Mouse (Mus musculus) liver, embryonic 12.5 days (tissue): ENCODE measurements at regions not wholly inside any gene's neighbourhood (a gene's known extent, or its start where the extent isn't known, plus 50 kb on each side); places are given as distances from the start of the nearest gene placed in this dataset.

Source experiments
- ATAC-seq: fragments of 200-750 bp; cut with Nextera tagmentation; 2 replicates; pipeline ENCODE4 v1.8.0; 2017; ENCODE audit warnings: moderate number of reproducible peaks, mild to moderate bottlenecking, moderate library complexity
- H3K27ac ChIP-seq: fragments of 300-500 bp; sonication (generic); 2 replicates; pipeline ENCODE4 v1.5.1; 2016; ENCODE audit warnings: mild to moderate bottlenecking
- H3K27me3 ChIP-seq: fragments of 300-500 bp; sonication (generic); replicated peaks from 2 replicates; pipeline ENCODE4 v1.6.1; 2016; ENCODE audit warnings: mild to moderate bottlenecking, moderate library complexity
- H3K36me3 ChIP-seq: fragments of 300-500 bp; sonication (generic); 2 replicates; pipeline ENCODE4 v1.6.1; 2016; ENCODE audit warnings: mild to moderate bottlenecking, moderate library complexity
- H3K4me1 ChIP-seq: fragments of 300-500 bp; sonication (generic); 2 replicates; pipeline ENCODE4 v1.6.1; 2016
- H3K4me2 ChIP-seq: fragments of 300-500 bp; sonication (generic); 2 replicates; pipeline ENCODE4 v1.6.1; 2016; ENCODE audit warnings: mild to moderate bottlenecking, moderate library complexity
- H3K4me3 ChIP-seq: fragments of 300-500 bp; sonication (generic); 2 replicates; pipeline ENCODE4 v1.5.1; 2016; ENCODE audit warnings: mild to moderate bottlenecking, moderate library complexity
- H3K9ac ChIP-seq: fragments of 300-500 bp; sonication (generic); 2 replicates; pipeline ENCODE4 v1.6.1; 2016; ENCODE audit warnings: mild to moderate bottlenecking, moderate library complexity
- H3K9me3 ChIP-seq: fragments of 300-500 bp; sonication (generic); replicated peaks from 2 replicates; pipeline ENCODE4 v1.6.1; 2016; ENCODE audit warnings: mild to moderate bottlenecking, moderate library complexity
- WGBS: fragments of 180-500 bp; shearing (Covaris S2); methylation state at CpG from one replicate; pipeline ENCODE4 v1.1.7; 2016; ENCODE audit not compliant: insufficient replicate concordance; 5-methylcytosine and 5-hydroxymethylcytosine counted together

DNA sequence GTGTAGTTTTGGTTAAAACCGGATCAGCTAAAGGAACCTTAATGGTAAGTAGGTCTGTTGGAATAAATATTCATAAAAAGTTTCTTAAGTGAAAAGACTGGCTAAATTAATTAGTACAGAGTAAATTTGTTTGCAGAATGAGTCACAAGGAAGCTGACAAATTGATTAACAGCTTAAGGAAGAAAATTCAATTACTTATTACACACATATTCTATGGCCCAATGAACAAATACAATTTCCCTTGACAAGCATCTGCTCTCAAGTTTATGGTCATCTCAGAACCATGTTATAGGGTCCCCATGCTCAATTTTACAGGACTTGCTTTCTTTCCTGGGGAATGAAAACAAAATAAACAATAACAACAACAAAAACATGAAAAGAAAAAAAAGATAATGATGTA, 231.4 kb upstream of the Frg1 start:
- Histone ChIP-seq H3K36me3 (no peaks in the 10 kb centered on the region), H3K4me3 (no peak overlapping the region), H3K4me2 (no peak overlapping the region), H3K27ac (no peak overlapping the region), H3K9me3 (no peaks in the 10 kb centered on the region), H3K4me1 (no peaks in the 10 kb centered on the region), H3K27me3 (no peaks in the 10 kb centered on the region), H3K9ac (no peak overlapping the region)
- no peak for ATAC-seq
- 64% methylated on average over 1 of the region's 1 CpGs for WGBS

DNA sequence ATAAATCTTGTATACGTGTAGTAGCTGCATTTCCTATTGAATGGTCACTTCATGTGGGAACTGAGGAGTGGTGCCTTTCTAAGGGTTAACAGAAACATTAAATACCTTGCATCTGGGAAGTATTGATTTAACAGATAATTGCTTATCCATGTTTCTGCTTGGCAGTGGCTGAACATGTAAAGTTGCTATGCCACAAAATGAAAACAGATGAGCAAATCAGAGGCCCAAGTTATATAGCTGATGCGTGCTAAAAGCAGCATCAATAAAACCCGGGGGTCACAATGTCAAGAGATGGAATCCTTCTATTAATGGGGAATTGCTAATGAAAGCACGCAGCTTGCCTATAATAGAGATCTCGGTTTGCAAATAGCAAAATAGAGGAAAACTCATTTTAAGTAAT, 227.8 kb upstream of the Frg1 start:
- Histone ChIP-seq H3K4me3 (no peak overlapping the region), H3K9ac (no peak overlapping the region), H3K4me1 (no peaks in the 10 kb centered on the region), H3K27me3 (no peaks in the 10 kb centered on the region), H3K9me3 (no peaks in the 10 kb centered on the region), H3K36me3 (no peaks in the 10 kb centered on the region), H3K27ac (no peak overlapping the region), H3K4me2 (no peak overlapping the region)
- WGBS: 67% methylated on average over 5 of the region's 5 CpGs
- no peak for ATAC-seq

DNA sequence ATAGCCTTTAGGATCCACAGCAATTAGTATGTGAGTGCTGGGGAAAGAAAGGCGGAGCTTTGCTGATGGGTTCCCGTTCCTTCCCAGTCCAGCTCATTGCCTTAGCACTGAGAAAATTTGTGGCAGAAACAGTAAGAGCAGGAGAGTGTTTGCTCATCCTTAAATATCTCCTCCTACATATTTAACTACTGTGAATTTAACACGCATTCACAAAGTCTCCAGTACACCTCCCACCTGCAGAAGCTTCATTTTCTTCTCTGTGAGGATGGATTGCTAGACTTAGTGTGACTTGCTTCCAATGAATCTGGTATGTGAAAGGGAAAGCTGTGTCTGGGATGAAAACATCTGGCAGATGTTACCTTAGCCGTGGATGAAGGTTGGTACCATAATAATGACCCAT, 207.0 kb upstream of the Frg1 start:
- Histone ChIP-seq H3K9me3 (no peaks in the 10 kb centered on the region), H3K4me1 (no peaks in the 10 kb centered on the region), H3K4me3 (no peak overlapping the region), H3K4me2 (no peak overlapping the region), H3K9ac (no peak overlapping the region), H3K27me3 (no peaks in the 10 kb centered on the region), H3K36me3 (no peaks in the 10 kb centered on the region), H3K27ac (no peak overlapping the region)
- no peak for ATAC-seq
- 74% methylated on average over 4 of the region's 4 CpGs for WGBS

DNA sequence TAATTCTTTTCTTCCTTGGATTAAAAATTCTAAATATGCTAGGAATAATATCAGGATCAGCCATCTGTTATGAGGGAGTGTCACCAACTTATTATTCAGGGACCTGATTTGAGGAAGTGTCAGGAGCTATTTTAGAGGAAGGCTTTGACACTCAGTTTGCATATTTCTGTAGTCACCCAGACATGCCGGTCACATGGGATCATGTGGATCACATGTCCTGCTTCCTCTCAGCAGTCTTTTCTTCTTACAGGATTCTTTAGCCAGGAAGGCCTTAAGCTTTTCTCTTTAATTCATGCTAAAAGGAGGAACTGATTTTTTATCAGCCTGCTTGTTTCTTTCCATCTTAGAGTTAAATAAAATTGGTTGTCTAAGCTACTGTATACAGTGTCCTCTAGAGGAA, 183.4 kb upstream of the Frg1 start:
- Histone ChIP-seq H3K27ac (no peak overlapping the region), H3K9me3 (no peaks in the 10 kb centered on the region), H3K4me3 (no peak overlapping the region), H3K4me2 (no peak overlapping the region), H3K36me3 (no peaks in the 10 kb centered on the region), H3K9ac (no peak overlapping the region), H3K4me1 (no peaks in the 10 kb centered on the region), H3K27me3 (no peaks in the 10 kb centered on the region)
- WGBS: 70% methylated on average over 1 of the region's 1 CpGs
- no peak for ATAC-seq

DNA sequence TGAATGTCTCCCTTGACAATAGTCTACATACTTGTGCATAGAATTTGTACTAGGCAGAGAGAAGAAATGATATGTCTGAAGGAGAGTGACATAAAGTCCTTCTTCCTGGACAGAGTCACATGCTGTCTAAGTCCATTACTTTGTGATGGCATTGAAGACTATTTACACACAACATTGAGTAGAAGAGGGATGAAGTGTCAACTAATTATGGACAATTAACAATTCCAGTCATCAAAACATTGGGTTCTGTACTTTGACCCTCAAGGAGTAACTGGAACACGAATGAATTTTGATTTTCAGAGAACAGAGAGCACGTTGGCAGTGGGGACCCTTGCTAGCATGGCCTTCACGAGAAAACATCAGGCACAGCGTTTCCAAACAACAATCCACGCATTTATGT, 177.6 kb upstream of the Frg1 start:
- ATAC-seq: no peak
- no peaks in the 10 kb centered on the region for H3K4me1 ChIP-seq
- WGBS: 68% methylated on average over 5 of the region's 5 CpGs

DNA sequence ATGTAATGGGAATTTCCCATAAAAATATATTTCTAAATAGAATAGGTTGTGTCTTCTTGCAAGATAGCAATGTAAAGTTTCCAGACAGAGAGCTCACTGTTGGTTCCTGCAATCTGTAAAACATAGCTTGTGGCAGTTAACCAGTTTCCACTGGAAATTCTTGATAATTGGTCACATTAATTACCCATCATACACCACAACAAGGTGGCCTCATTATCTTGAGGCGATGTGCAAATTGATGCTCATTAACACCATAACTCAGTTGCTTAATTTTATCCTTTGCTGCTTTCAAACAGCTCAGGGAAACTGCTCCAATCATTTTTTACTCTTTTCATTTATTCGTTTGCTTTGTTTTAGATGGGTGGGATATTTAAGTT, 176.8 kb upstream of the Frg1 start:
- Histone ChIP-seq H3K27me3 (no peaks in the 10 kb centered on the region), H3K27ac (no peak overlapping the region), H3K4me1 (no peaks in the 10 kb centered on the region), H3K36me3 (no peaks in the 10 kb centered on the region), H3K9ac (no peak overlapping the region), H3K4me3 (no peak overlapping the region), H3K9me3 (no peaks in the 10 kb centered on the region), H3K4me2 (no peak overlapping the region)
- no peak for ATAC-seq
- WGBS: 39% methylated on average over 2 of the region's 2 CpGs

More for the DNA sequence above, 177.6 kb upstream of the Frg1 start:
- H3K36me3 ChIP-seq: no peaks in the 10 kb centered on the region
- no peak overlapping the region for H3K27ac ChIP-seq
- no peak overlapping the region for H3K4me2 ChIP-seq
- no peak overlapping the region for H3K9ac ChIP-seq
- no peak overlapping the region for H3K4me3 ChIP-seq
- H3K9me3 ChIP-seq: no peaks in the 10 kb centered on the region
- no peaks in the 10 kb centered on the region for H3K27me3 ChIP-seq

DNA sequence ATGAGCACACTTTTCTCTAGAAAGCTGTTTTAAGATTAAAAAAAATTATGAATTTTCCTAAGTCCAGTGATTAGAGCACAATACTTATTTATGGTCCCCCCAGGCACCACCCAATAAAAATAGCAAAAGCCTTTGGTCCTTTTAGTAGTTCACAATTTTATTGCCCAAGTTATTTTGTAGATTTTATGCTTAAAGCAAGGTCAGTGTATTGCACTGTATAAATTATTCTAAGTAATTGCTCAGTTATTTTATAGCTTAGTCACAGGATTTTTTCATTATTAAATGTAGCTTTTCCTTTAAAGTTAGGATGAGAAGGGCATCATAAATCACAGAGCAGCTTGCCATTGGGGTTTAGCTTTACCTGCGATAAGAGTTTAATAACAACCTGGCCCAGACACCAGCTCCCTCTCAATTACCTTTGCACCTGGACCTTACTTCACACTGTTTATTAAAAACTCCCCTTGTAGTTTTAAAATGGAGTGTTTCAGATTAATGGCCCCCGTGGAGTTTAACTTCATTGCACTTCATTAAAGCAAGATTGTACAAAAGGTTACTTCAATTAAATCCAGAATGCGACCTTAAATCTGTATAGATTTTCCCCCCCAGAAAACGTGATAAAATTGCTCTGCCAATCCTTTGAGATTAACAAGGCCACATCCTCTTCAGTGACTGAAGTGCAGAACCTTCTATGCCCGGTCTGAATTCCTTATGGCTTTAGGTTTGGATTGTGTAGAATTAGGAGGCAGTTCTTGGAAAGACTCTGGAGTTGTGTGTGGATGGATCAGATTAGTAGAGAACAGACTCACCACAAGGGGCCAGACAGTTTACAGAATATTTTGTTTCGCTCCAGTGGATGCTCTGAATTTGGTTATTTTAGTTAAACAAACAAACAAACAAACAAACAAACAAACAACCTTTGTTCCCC, 176.1 kb upstream of the Frg1 start:
- WGBS: 49% methylated on average over 6 of the region's 6 CpGs
- Histone ChIP-seq H3K27me3 (no peaks in the 10 kb centered on the region), H3K27ac (no peak overlapping the region), H3K9ac (no peak overlapping the region), H3K4me1 (no peaks in the 10 kb centered on the region), H3K4me2 (no peak overlapping the region), H3K36me3 (no peaks in the 10 kb centered on the region), H3K9me3 (no peaks in the 10 kb centered on the region), H3K4me3 (no peak overlapping the region)
- ATAC-seq: no peak

DNA sequence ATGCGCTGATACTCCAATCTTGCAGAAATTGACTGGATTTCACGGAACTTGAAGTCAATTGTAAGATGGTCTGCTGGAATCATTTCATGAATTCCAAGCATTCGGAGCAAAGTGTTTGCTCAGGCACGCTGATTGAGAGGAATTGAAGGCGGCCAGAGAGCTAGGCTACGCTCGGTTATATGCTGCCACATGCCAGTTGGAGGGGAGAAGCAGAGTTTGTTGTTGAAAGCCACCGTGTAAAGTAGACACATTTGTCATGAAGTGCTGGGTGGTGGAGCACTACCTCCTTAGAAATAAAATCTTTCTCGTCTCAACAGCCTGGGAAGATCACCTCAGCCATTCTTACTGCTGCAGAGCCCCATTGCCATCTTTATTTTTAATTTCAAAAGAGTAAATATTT, 175.3 kb upstream of the Frg1 start:
- Histone ChIP-seq H3K4me1 (no peaks in the 10 kb centered on the region), H3K4me3 (no peak overlapping the region), H3K9ac (no peak overlapping the region), H3K4me2 (no peak overlapping the region), H3K27ac (no peak overlapping the region), H3K9me3 (no peaks in the 10 kb centered on the region), H3K27me3 (no peaks in the 10 kb centered on the region), H3K36me3 (no peaks in the 10 kb centered on the region)
- no peak for ATAC-seq
- WGBS: 66% methylated on average over 9 of the region's 9 CpGs

DNA sequence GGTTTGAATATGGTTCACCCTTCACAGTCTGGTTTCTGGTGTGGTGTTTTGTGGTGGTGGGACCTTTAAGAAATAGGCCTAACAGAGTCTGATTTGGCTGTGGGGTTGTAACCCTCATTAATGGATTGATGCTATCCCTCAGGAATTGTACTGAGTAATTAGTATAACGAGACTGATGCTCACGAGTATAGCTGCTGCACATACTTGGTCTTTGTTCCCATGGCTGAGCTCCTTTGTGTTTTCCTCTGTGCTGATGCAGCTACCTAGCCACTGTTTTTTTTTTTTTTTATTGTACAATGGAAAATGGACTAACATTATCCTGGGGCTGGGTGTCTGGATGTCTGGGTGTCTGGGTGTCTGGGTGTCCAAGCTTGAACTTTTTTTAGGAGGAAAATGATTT, 171.3 kb upstream of the Frg1 start:
- 71% methylated on average over 2 of the region's 2 CpGs for whole genome bisulfite sequencing
- no peak for ATAC-seq
- H3K9me3 ChIP-seq: no peaks in the 10 kb centered on the region
- no peaks in the 10 kb centered on the region for H3K27me3 ChIP-seq
- no peaks in the 10 kb centered on the region for H3K4me1 ChIP-seq
- no peak overlapping the region for H3K4me2 ChIP-seq
- no peaks in the 10 kb centered on the region for H3K36me3 ChIP-seq
- H3K4me3 ChIP-seq: no peak overlapping the region
- no peak overlapping the region for H3K9ac ChIP-seq
- H3K27ac ChIP-seq: no peak overlapping the region

DNA sequence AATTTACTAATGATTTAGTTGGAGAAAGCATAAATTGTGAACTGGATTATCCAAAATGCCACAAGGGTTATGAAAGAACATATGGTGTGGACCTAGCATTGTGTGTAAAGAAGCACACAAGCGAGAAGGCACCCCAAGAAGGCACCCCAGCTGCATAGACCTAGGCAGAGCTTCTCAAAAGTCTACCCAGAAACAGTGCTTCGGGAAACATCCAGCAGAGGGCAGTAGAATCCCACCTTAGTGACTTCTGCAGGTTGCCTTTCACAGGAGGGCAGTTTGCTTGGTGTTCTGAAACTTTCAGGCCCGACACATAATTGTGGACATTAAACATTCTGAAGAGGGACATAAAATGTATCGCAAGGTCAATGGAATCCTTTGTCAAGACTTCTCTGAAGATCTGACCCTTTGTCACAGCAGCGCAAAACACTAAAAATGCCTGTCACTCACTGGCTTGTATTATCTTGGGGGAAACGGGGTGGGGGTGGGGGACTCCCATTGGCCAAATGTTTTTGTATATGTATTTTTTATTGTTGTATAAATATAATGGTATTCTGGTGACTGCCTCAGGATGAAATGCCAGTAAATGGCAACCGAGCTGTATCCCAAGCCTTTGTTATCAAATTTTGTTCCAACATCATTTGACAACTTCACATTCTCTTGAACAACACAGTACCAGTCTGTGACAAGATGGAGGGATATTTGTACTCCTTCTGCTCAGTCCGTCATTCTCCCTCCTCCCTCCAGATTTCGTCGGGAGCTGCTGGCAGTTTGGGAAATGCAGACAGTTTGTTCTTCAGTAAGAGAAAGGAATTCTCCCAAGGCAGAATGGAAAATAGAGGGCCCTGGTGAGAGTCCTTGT, 156.4 kb upstream of the Frg1 start:
- Histone ChIP-seq H3K4me3 (no peak overlapping the region), H3K4me1 (no peaks in the 10 kb centered on the region), H3K9me3 (no peaks in the 10 kb centered on the region), H3K4me2 (no peak overlapping the region), H3K27ac (no peak overlapping the region), H3K9ac (no peak overlapping the region), H3K27me3 (no peaks in the 10 kb centered on the region), H3K36me3 (no peaks in the 10 kb centered on the region)
- ATAC-seq: no peak
- WGBS: 49% methylated on average over 10 of the region's 10 CpGs

DNA sequence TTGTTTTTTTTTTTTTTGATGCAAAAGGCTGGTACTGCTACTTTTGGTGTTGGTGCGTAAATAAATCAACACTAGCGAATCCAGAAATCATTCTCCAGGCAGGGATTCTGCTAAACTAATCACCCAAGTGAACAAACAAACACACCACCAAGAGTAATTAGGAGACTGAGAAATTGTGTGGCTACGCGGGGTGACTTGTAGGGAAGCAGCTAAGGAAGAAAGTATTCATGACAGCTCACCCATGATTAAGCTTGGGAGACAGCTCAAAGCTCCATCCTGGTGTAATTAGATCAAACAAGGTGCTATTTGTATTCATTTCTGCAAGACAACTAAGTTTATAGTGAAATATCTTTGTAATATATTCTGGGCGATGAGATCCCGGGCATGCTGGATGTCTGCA, 153.7 kb upstream of the Frg1 start:
- no peak overlapping the region for H3K9ac ChIP-seq
- H3K4me1 ChIP-seq: no peaks in the 10 kb centered on the region
- ATAC-seq: no peak
- no peaks in the 10 kb centered on the region for H3K9me3 ChIP-seq
- no peak overlapping the region for H3K4me3 ChIP-seq
- H3K27ac ChIP-seq: no peak overlapping the region
- WGBS: 78% methylated on average over 6 of the region's 6 CpGs
- no peaks in the 10 kb centered on the region for H3K27me3 ChIP-seq
- no peak overlapping the region for H3K4me2 ChIP-seq
- no peaks in the 10 kb centered on the region for H3K36me3 ChIP-seq

DNA sequence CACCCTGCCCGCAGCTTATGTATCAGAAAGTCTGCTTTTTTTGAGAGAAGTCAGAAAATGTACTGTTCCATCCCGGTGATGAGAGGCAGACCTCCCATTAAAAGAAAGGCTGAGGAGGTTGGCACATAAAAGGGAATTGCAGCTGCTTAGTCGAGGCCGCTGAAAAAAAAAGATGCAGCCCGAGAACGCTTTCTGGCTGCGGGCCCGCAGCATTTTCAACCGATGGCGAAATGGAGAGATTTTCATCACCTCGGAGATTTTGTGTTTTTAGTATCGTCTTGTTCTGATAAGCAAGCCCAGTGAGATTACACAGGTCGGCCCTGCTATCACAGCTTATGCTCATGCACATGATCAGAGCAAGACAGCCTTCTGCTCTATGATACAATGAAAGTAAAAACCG, 145.1 kb upstream of the Frg1 start:
- Histone ChIP-seq H3K4me3 (no peak overlapping the region), H3K4me2 (no peak overlapping the region), H3K27me3 (no peaks in the 10 kb centered on the region), H3K27ac (no peak overlapping the region), H3K36me3 (no peaks in the 10 kb centered on the region), H3K9me3 (no peaks in the 10 kb centered on the region), H3K9ac (no peak overlapping the region), H3K4me1 (no peaks in the 10 kb centered on the region)
- WGBS: 78% methylated on average over 14 of the region's 14 CpGs
- no peak for ATAC-seq
